Mouse (Mus musculus) olfactory bulb, adult 2 months (tissue): ENCODE data around the gene Lbx2. TPM values are rescaled to one million over a fixed set of nuclear protein-coding genes. Genes with fewer than 3 reads are reported as not detected.

Experiments used
- H3K27ac ChIP-seq: fragments of 200-500 bp; 2 replicates; pipeline ENCODE4 v1.5.1; 2012; ENCODE audit warnings: low read depth, low read length; ENCODE audit not compliant: insufficient read depth
- H3K4me1 ChIP-seq: fragments of 200-500 bp; 2 replicates; pipeline ENCODE4 v1.6.1; 2012; ENCODE audit warnings: low read length; ENCODE audit not compliant: control insufficient read depth, insufficient read depth
- H3K4me3 ChIP-seq: fragments of 200-500 bp; 2 replicates; pipeline ENCODE4 v1.5.1; 2012; ENCODE audit warnings: mild to moderate bottlenecking, low read depth, low read length, moderate library complexity; ENCODE audit not compliant: insufficient read depth
- CTCF ChIP-seq: fragments of 200-500 bp; IDR thresholded peaks from 2 replicates; pipeline ENCODE4 v1.5.1; 2012; ENCODE audit warnings: low read depth, mild to moderate bottlenecking, low read length, moderate library complexity; ENCODE audit not compliant: insufficient read depth
- POLR2A ChIP-seq: fragments of 200-500 bp; IDR thresholded peaks from 2 replicates; pipeline ENCODE4 v1.6.1; 2012; ENCODE audit warnings: mild to moderate bottlenecking, low read depth, low read length, moderate library complexity; ENCODE audit not compliant: insufficient read depth
- WGBS: fragments of 180-500 bp; shearing (Covaris S2); methylation state at CpG from one replicate; pipeline ENCODE4 v1.1.7; 2018; 5-methylcytosine and 5-hydroxymethylcytosine counted together
- polyA plus RNA-seq: library from polyadenylated mRNA; stranded (reverse); fragments of >200 nt; gene quantifications from 2 replicates; pipeline ENCODE4 v1.2.4, GENCODE M21; 2012; ENCODE audit warnings: low replicate concordance; ENCODE audit not compliant: missing spikeins, insufficient read depth, insufficient read length

Lbx2 gene
- polyA plus RNA-seq, 1 experiment, result not detected

- Histone ChIP-seq H3K27ac (no peak overlapping the region), H3K4me1 (peaks cover 27% of the 10 kb centered on the region), H3K4me3 (no peak overlapping the region)
- WGBS, result 52% methylated on average over 4 of the region's 4 CpGs
- no peak for TF ChIP-seq POLR2A
- TF ChIP-seq CTCF, result no peak
Observed at GRCm38 (mm10) chr6:83104158-83104557, 18.0 kb downstream of the Lbx2 start.

- H3K4me3 ChIP-seq, result no peak overlapping the region
- TF ChIP-seq CTCF (no peak), POLR2A (no peak)
- 35% methylated on average over 13 of the region's 13 CpGs for WGBS
- peaks cover 18% of the 10 kb centered on the region for H3K4me1 ChIP-seq
- no peak overlapping the region for H3K27ac ChIP-seq
Observed at GRCm38 (mm10) chr6:83107566-83108400, 21.6 kb downstream of the Lbx2 start.

GRCm38 (mm10) chr6:83108762-83109668, 22.8 kb downstream of the Lbx2 start, which contains the start of gene Mrpl53:
Gene Mrpl53, plus strand, starts transcription at chr6:83109040.
- TF ChIP-seq CTCF (no peak), POLR2A (peak; percentile 80; the same call in 1 of the 2 replicates)
- H3K4me3 ChIP-seq, result peak within 1 kb of the TSS; percentile 65
- WGBS, result under 1% methylated on average over 76 of the region's 76 CpGs

GRCm38 (mm10) chr6:83111510-83112136, 25.5 kb downstream of the Lbx2 start:
- WGBS, result 83% methylated on average over 4 of the region's 4 CpGs
- Histone ChIP-seq H3K27ac (no peak overlapping the region), H3K4me1 (peaks cover 15% of the 10 kb centered on the region), H3K4me3 (no peak overlapping the region)
- TF ChIP-seq POLR2A (no peak), CTCF (no peak)

More at GRCm38 (mm10) chr6:83108762-83109668, 22.8 kb downstream of the Lbx2 start, which contains the start of gene Mrpl53:
- Histone ChIP-seq H3K4me1 (peaks cover 9% of the 10 kb centered on the region), H3K27ac (peak within 1 kb of the TSS; percentile 88)

GRCm38 (mm10) chr6:83115011-83115671, 29.0 kb downstream of the Lbx2 start, which contains the start of gene Mogs:
Gene Mogs, plus strand, starts transcription at chr6:83115496.
- Histone ChIP-seq H3K4me3 (peak within 1 kb of the TSS; percentile 78), H3K27ac (no peak within 1 kb of the TSS), H3K4me1 (peaks cover 16% of the 10 kb centered on the region)
- 1% methylated on average over 57 of the region's 58 CpGs for WGBS
- no peak for TF ChIP-seq CTCF
- peak; percentile 88 for TF ChIP-seq POLR2A

GRCm38 (mm10) chr6:83115682-83116372, 29.7 kb downstream of the Lbx2 start:
- Histone ChIP-seq H3K27ac (no peak overlapping the region), H3K4me1 (peaks cover 20% of the 10 kb centered on the region), H3K4me3 (peak overlapping the region; percentile 78)
- WGBS, result under 1% methylated on average over 40 of the region's 48 CpGs
- no peak for TF ChIP-seq CTCF
- no peak for TF ChIP-seq POLR2A

GRCm38 (mm10) chr6:83116373-83117164, 30.4 kb downstream of the Lbx2 start:
- Histone ChIP-seq H3K4me1 (peaks cover 20% of the 10 kb centered on the region), H3K4me3 (peak overlapping the region; percentile 78; the same call in 1 of the 2 replicates), H3K27ac (no peak overlapping the region)
- WGBS, result 79% methylated on average over 11 of the region's 11 CpGs
- no peak for TF ChIP-seq CTCF
- TF ChIP-seq POLR2A, result no peak
